Mouse (Mus musculus): ENCODE data around the gene Nup188.

Gene Nup188

DNA sequence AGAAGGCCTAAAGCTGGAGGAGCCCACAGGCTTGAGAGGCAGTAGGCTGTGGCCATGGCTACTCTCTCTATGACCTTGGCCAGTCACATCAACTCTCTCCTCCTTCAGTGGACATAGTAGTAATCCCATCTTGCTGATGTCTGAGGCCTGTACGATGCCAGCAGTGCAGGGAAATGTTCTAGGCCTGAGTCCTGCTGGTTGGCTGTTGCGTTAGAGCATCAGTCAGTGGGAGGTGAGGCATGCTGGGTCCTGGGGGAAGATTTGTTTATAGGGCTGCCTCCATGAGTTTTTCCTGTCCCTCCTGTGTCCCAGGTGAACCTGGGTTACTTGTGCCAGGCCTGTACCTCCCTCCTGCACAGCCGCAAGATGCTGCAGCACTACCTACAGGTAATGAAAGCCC is 55.9 kb downstream of the Nup188 start:
- peaks cover 15% of the 10 kb centered on the region for H3K36me3 ChIP-seq (ENCODE audit: control insufficient read depth, insufficient read depth, low read length, poor library complexity, severe bottlenecking)
- DNase-seq (ENCODE audit: low read depth, low spot score), result no peak
- H3K27me3 ChIP-seq (ENCODE audit: control insufficient read depth, insufficient read depth, low read length, poor library complexity, severe bottlenecking), result no peaks in the 10 kb centered on the region

- DNase-seq (ENCODE audit: low read depth, low spot score), result no peak
- Histone ChIP-seq H3K36me3 (ENCODE audit: control insufficient read depth, insufficient read depth, low read length, poor library complexity, severe bottlenecking) (peaks cover 12% of the 10 kb centered on the region), H3K27me3 (ENCODE audit: control insufficient read depth, insufficient read depth, low read length, poor library complexity, severe bottlenecking) (no peaks in the 10 kb centered on the region)
Measured at GRCm38 (mm10) chr2:30342544-30342943, 56.3 kb downstream of the Nup188 start.

DNA sequence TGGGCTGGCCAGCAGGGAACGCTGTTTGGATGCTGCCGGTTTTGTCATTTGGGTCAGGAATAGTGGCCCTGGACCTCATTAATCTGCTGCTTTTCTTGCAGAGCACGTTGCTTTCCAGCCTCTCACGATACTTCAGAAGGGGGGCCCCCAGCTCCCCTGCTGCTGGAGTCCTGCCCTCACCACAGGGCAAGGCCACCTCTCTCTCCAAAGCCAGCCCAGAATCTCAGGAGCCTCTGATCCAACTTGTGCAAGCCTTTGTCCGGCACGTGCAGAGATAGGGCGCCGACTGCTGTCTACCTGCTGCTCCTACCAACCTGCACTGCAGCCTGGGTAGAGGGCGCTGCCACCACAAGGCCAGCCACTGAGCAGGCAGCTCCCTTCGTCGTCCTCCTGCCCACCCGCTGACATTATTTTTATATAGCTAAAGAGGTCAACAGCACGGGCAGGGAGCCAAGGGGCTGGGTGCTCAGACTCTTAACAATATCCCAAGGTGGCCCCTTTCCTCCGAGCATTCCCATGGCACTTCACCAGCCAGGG is 57.5 kb downstream of the Nup188 start:
- Histone ChIP-seq H3K36me3 (ENCODE audit: control insufficient read depth, insufficient read depth, low read length, poor library complexity, severe bottlenecking) (peaks cover 12% of the 10 kb centered on the region), H3K27me3 (ENCODE audit: control insufficient read depth, insufficient read depth, low read length, poor library complexity, severe bottlenecking) (no peaks in the 10 kb centered on the region)
- no peak for DNase-seq (ENCODE audit: low read depth, low spot score)

- peaks cover 7% of the 10 kb centered on the region for H3K36me3 ChIP-seq (ENCODE audit: control insufficient read depth, insufficient read depth, low read length, poor library complexity, severe bottlenecking)
- no peaks in the 10 kb centered on the region for H3K27me3 ChIP-seq (ENCODE audit: control insufficient read depth, insufficient read depth, low read length, poor library complexity, severe bottlenecking)
- DNase-seq (ENCODE audit: low read depth, low spot score), result peak; percentile 25
Measured at GRCm38 (mm10) chr2:30345971-30346676, 59.9 kb downstream of the Nup188 start.

- H3K27me3 ChIP-seq (ENCODE audit: control insufficient read depth, insufficient read depth, low read length, poor library complexity, severe bottlenecking), result no peaks in the 10 kb centered on the region
- DNase-seq (ENCODE audit: low read depth, low spot score), result no peak
- peaks cover 3% of the 10 kb centered on the region for H3K36me3 ChIP-seq (ENCODE audit: control insufficient read depth, insufficient read depth, low read length, poor library complexity, severe bottlenecking)
Measured at GRCm38 (mm10) chr2:30349196-30349595, 63.0 kb downstream of the Nup188 start.

GRCm38 (mm10) chr2:30351149-30351548 is 65.0 kb downstream of the Nup188 start:
- DNase-seq (ENCODE audit: low read depth, low spot score), result no peak
- H3K36me3 ChIP-seq (ENCODE audit: control insufficient read depth, insufficient read depth, low read length, poor library complexity, severe bottlenecking), result no peaks in the 10 kb centered on the region; the same call in none of the 2 replicates
- H3K27me3 ChIP-seq (ENCODE audit: control insufficient read depth, insufficient read depth, low read length, poor library complexity, severe bottlenecking), result no peaks in the 10 kb centered on the region

DNA sequence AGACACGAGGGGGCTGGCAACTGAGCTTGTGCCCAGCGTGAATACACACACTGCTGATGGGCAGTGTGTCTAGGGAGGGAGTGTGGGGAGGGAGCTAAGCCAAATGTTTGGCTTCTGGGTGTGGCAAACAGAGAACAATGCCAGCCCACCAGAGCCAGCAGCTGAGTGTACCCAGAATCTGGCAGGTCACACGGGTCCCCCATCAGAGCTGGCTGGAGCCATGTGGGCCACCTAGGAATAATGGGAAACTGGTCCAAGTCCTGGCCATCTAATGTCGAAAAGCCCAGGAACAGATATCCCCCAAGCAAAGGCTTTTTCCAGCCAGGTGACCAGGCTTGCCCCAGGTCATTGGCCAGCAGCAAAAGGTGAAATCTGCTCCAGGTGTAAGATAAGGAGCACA is 69.7 kb downstream of the Nup188 start:
- no peaks in the 10 kb centered on the region; the same call in none of the 2 replicates for H3K36me3 ChIP-seq (ENCODE audit: control insufficient read depth, insufficient read depth, low read length, poor library complexity, severe bottlenecking)
- DNase-seq (ENCODE audit: low read depth, low spot score), result no peak
- H3K27me3 ChIP-seq (ENCODE audit: control insufficient read depth, insufficient read depth, low read length, poor library complexity, severe bottlenecking), result no peaks in the 10 kb centered on the region

- H3K27me3 ChIP-seq (ENCODE audit: control insufficient read depth, insufficient read depth, low read length, poor library complexity, severe bottlenecking), result no peaks in the 10 kb centered on the region
Measured at GRCm38 (mm10) chr2:30356266-30356665, 70.1 kb downstream of the Nup188 start.

GRCm38 (mm10) chr2:30356906-30357305 is 70.7 kb downstream of the Nup188 start:
- DNase-seq (ENCODE audit: low read depth, low spot score), result no peak
- H3K27me3 ChIP-seq (ENCODE audit: control insufficient read depth, insufficient read depth, low read length, poor library complexity, severe bottlenecking), result no peaks in the 10 kb centered on the region
- H3K36me3 ChIP-seq (ENCODE audit: control insufficient read depth, insufficient read depth, low read length, poor library complexity, severe bottlenecking), result no peaks in the 10 kb centered on the region; the same call in none of the 2 replicates

More at GRCm38 (mm10) chr2:30356266-30356665, 70.1 kb downstream of the Nup188 start:
- no peaks in the 10 kb centered on the region; the same call in none of the 2 replicates for H3K36me3 ChIP-seq (ENCODE audit: control insufficient read depth, insufficient read depth, low read length, poor library complexity, severe bottlenecking)
- DNase-seq (ENCODE audit: low read depth, low spot score), result no peak

GRCm38 (mm10) chr2:30357552-30358510 is 71.6 kb downstream of the Nup188 start:
- DNase-seq (ENCODE audit: low read depth, low spot score), result no peak
- no peaks in the 10 kb centered on the region; the same call in 1 of the 2 replicates for H3K36me3 ChIP-seq (ENCODE audit: control insufficient read depth, insufficient read depth, low read length, poor library complexity, severe bottlenecking)
- no peaks in the 10 kb centered on the region for H3K27me3 ChIP-seq (ENCODE audit: control insufficient read depth, insufficient read depth, low read length, poor library complexity, severe bottlenecking)

DNA sequence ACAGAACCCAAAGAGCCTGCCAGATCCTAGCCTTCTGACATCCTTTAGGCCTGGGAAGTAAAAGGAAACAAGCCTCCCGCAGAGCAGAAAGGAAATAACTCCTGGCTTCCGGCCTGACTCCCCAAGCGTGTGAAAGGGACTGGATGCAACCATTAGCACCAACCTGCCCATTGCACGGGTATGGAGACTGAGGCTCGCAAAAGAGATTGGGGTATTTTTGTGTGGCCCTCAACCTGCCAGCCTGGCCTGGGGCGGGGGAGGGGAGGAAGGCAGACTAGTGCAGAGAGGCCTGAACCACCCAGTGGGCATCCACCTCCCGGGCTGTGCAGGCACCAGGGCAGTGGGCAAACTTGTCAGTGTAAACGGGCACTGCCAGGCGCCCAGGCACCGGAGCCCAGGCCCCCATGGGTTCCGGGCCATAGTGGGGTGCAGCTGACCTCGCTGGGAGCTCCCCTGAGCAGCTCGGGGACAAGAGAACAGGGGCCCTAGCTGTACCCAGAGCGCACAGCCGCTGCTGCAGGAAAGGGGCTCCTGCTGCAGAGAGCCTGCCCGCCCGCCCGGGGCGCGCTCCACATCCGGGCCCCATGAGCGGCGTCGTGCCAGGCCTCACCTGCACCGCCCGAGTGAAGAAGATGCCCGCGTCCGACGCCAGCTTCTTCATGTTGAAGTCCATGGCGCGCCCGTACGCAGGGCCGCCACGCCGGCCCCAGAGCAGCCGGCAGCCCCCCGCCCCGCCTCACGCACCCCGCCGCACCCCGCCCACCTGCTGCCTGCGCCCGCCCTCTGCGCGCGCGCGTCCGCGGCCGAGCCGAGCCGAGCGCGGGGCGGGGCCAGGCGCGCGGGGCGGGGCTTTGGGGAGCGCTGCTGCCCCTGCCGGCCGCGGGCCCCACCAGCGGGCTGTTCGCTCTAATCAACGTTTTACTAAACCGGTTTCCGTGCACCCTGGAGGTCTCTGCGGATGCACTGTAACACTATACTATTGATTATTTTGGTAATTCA is 72.6 kb downstream of the Nup188 start, which contains the start of gene Sh3glb2:
TSS of gene Sh3glb2 (minus strand) at position 805 of the 999 bp plus-strand sequence.
- DNase-seq (ENCODE audit: low read depth, low spot score), result peak; percentile 88

GRCm38 (mm10) chr2:30360626-30361025 is 74.4 kb downstream of the Nup188 start:
- Histone ChIP-seq H3K36me3 (ENCODE audit: control insufficient read depth, insufficient read depth, low read length, poor library complexity, severe bottlenecking) (no peaks in the 10 kb centered on the region), H3K27me3 (ENCODE audit: control insufficient read depth, insufficient read depth, low read length, poor library complexity, severe bottlenecking) (no peaks in the 10 kb centered on the region)
- no peak for DNase-seq (ENCODE audit: low read depth, low spot score)

More for the DNA sequence above, 72.6 kb downstream of the Nup188 start, which contains the start of gene Sh3glb2:
- no peaks in the 10 kb centered on the region for H3K27me3 ChIP-seq (ENCODE audit: control insufficient read depth, insufficient read depth, low read length, poor library complexity, severe bottlenecking)
- no peaks in the 10 kb centered on the region for H3K36me3 ChIP-seq (ENCODE audit: control insufficient read depth, insufficient read depth, low read length, poor library complexity, severe bottlenecking)

GRCm38 (mm10) chr2:30362865-30363264 is 76.7 kb downstream of the Nup188 start:
- H3K36me3 ChIP-seq (ENCODE audit: control insufficient read depth, insufficient read depth, low read length, poor library complexity, severe bottlenecking), result no peaks in the 10 kb centered on the region
- DNase-seq (ENCODE audit: low read depth, low spot score), result peak; percentile 23
- H3K27me3 ChIP-seq (ENCODE audit: control insufficient read depth, insufficient read depth, low read length, poor library complexity, severe bottlenecking), result no peaks in the 10 kb centered on the region
